Mouse (Mus musculus): ENCODE results near the gene Ercc6.
A peak's percentile ranks its signal among the peaks of the same experiment; 100 is the strongest.

The Ercc6 gene

DNA sequence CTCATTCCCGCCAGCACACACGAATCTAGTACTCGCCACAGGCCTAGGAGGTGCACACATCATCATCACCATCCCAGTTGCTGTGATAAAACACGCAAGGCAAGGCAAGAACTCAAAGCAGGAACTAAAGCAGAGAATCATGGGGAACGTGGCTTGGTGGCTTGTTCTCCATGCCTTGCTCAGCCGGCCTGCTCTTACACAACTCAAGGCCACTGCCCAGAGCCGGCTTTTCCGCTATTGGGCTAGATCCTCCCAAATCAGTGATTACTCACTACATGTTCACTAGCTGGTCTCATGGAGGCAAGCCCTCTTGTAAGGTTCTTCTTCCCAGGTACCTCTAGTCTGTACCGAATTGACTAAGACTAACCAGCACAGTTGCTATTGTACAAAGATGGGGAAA lies 70.4 kb downstream of the Ercc6 start:
- DNase-seq: no peak

DNA sequence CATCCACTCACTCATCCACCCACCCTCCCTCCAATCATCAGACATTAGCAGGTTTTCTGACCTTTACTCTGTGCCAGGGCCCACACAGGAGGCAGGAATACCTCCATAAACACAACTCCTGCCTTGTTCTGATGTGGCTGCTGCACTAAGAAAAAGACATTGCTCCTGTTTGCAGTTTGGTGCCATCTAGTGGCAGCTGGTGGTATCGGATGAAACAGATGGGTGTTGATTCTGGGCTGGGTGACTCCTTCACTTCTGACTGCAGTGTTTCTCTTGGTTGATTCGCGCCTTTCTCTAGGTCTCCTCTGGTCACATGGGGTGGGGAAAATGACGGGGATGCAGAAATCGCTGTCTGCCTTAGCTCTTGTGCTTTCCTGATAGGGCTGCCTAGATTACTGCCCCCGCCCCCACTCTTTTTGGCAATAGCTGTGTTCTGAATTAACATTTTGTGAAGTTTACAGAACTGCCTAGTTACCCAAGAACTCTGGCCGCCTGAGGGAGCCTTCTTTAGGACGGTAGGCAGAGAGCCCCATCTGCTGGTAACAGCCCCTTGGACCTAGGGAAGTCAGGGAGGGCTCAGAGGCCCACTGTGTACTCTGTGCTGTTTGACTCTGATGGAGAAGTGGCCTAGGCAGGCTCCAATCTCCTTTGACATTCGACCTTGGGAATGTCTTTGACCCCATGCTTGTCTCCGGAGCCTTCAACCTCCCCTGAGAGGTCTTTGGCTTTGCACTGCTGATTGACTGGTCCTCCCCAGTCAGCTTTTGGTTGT lies 73.9 kb downstream of the Ercc6 start:
- DNase-seq: peak; percentile 88

DNA sequence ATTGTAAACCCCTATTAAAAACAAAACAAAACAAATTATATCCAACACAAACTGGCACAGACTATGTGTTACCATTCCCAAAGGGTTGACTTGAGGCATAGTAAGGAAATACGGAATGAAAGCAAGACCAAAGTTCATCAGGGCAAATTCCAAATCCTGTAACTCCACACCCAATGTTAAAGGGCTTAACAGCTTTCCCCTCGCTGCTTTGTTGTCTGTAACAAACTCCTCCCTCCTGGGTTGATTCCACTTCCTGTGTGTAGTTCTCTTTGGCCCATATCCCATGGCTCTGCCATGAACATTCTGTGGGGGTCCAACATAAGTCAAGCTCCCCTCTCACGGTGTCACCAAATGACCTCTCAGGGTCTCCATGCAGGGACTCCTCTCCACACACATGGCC lies 77.1 kb downstream of the Ercc6 start:
- DNase-seq: no peak

DNA sequence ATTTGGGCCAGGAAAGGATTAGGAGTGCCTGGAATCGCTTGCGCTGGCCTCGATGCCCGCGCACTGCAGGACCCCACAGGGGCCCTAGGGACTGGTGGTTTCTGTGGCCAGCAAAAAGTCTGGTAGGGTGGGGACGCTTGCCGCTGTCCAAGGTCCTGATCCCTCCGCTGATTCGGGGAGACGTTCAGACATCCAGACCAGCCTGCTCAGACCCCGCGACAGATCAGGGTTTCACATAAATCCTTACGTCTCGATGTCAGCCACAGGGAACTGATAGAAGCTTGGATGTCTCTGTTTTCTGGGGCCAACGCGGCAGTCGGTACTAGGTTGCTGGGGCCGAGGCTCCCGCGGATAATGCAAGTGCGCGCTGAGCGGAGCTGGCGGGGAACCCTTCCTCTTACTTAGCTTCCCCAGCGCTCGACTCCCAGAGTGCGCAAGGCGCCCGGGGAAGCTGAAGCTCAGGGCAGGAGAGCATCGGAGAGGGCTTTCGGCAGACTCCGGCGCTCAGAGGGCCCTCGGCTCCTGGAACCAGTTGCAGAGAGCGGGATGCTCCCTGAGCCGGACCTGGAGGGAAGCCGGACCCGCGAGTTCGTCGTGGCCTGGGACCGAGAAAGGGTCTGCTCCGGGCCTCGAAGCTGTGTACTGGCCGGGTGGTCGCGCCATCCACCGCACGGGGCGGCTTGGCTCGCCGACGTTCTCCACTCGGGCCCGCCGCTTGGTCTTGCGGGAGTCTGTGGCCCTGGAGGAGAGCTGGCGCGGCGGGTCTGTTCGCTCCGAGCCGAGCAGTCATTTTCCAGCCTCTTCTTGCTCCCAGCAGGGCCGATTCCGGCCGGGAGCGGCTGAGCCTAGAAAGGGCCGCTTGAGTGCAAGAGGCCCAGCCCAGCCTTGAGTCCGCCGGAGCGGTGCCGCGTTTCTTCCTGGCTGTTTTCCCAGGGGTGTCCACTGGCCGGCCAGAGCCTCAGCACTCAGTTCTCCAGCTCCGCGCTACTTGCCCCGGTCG lies 84.2 kb downstream of the Ercc6 start:
- peak; percentile 92 to 94 for DNase-seq

DNA sequence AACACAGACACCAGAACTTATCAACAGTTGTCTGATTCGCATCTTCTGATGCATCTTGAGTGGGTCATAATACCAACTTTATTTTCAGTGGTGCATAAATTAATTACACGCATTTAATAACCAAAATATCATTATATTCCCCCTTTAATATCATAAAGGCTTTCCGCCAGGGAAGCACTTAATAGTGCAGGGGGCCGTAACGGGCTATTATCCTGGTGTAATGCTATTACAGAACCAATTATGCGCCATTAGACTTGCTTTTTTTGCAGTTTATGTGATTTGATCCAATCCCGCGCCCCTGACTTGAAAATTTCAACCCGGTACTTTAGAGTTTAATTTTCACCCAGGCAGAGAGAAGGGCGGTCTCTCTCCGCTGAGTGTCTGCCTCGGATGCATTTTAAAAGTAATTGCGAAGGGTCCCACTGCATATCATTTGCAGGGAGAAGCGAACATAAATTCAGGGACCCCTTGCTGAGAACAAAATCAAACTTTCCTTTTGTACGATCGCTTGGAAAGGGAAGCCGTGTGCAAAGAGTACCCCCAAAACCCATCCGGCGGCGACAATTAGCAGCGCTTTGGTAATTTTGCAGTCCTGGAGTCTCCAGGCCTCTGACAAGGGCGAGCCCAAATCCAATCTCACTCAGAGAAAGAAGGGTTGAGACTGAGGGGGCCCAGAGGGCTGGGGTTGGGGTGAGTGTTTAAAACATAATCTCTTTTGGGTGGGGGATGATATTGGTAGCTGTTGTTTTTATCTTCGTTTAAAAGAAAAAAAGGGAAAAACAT lies 85.3 kb downstream of the Ercc6 start:
- no peak for DNase-seq

DNA sequence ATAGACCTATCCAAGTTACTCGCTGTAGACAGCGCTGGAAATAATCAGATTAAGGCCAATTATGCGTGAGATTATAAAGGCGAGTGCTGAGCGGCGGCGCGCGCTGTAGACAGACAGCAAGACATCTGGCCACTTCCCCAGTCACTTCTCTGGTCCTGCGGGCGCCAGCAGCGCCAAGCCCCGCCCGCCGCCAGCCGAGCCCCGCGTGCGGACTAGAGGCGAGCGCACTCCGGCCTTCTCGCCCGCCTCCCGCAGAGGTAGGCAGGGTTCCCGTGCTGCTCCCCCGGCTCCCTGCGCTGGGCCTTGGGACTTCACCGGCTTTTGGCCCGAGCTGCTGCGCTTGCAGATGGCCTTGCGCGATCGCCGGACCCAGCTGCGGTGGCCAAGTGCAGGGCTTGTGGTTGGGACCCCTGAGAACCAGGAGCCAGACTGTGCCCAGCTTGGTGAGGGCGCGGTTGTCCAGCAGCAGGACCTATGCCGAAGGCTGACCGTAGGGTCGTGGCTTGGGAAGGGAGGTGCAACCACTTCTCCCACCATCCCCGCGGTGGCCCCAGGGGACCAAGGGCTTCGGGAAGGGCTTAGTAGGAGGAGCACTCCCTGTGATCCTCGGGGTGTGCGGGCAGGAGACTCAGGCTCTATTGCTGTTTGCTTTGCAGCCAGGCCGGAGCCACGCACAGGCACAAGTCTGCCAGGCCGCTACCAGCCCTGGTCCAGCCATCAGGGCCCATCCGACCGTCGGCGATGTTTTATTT lies 86.1 kb downstream of the Ercc6 start, which contains the start of gene Prrxl1:
Gene Prrxl1, plus strand, starts transcription at position 118 of the 752 bp plus-strand sequence.
- DNase-seq: peak; percentile 13 to 22

DNA sequence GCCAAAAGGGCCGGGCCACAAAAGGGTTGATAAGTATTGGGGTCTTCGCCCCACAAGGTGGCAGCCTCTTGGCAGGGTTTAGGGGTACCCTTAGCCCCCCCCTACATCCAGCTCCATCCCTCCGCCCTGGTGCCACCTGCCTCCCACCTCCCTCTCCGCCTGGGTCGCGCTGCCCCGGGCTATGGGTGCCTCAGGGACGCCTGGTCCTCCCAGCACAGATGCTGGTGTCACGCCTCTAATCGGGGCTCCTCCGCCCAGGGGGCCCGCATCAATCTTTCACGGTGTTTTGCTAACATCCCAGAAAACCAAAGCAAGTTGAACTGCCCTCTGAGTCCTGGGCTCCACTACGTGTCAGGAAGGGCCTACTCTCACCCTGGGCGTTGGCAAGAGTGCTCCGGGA lies 86.8 kb downstream of the Ercc6 start:
- DNase-seq: no peak

DNA sequence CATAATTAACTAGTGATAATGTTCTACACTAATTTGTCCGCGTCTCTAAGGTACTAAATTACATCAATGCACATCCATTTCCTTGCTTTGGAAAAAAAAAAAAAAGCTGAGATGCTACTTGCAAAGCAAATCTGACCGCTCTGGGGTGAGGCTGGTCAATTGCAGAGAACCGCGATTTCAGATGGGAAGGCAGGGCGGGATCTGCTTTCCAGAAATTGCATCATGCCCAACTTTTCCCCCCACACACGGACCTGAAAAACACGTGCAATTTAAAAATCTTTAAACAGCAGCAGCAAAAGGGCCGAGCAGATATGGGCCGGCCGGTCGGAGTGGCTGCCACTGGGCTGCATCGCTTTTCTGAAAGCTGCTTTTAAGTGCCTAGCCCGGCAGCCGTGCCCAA lies 92.2 kb downstream of the Ercc6 start:
- DNase-seq: no peak

DNA sequence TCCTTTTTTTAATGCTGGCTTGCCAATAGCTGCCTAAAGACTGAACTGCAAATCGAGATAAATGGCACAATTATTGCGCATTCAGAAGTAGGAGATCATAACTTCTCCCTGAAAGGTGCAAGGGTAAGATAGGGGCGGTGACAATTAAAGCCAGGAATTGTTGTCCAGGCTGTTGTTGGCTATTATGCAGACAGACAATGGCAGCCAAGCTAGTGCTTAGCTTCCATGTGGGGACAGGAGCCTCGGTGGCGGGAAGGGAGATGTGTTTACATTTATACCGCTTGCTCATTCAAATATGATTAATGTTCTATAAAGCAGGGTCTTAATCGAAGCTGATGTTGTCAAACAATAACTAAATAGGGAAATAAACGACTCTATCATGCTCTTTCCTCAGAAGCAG lies 93.0 kb downstream of the Ercc6 start:
- DNase-seq: no peak

DNA sequence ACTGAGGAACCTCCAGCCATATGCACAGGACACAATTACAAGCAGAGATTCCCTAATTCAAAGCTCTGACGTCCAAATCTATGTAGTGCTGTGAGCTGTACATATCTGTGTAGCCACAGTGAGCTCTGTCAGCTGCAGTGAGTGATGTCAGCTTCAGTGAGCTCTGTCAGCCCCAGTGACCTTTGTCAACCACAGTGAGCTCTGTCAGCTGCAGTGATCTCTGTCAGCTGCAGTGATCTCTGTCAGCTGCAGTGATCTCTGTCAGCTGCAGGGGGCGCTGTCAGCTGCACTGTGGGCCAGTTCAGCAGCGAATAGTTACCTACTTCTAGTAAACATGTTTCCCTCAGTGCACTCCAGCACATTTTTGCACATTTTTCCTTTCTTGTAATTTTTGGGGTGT lies 96.1 kb downstream of the Ercc6 start:
- peak; percentile 76 to 80 for DNase-seq

DNA sequence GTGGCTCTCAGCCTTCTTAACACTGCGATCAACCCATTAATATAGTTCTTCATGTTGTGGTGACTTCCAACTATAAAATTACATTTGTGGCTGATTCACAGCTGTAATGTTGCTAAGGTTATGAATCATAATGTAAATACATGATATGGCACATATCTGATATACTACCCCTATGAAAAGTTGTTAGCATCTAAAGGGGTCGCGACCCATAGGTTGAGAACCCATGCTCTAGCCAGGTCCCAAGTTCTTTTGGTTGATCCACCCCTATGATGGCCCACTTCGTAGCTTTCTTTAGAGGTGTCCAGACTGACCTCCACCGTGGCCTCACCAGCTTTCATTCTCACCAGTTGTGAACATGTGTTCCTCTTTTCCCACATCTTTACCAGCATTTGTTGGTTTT lies 103.9 kb downstream of the Ercc6 start:
- no peak for DNase-seq

DNA sequence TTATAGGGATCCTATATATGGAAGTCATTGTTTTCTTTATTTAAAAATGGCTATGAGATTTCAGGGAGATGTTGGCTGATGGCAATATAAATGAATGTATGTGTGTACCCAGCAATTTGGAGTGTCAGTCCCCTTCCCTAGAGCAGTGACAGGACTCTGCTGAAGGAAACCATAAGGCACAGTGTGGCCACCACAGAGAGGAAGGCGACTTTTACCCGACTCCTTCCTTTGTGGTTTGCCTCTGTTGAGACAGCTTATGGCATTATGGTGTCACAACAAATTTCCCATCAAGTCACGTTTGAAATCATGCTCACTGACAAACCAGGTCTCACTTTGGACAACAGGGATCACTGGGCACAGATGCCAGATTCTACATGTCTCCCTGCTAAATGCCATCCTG lies 110.9 kb downstream of the Ercc6 start:
- DNase-seq: no peak

DNA sequence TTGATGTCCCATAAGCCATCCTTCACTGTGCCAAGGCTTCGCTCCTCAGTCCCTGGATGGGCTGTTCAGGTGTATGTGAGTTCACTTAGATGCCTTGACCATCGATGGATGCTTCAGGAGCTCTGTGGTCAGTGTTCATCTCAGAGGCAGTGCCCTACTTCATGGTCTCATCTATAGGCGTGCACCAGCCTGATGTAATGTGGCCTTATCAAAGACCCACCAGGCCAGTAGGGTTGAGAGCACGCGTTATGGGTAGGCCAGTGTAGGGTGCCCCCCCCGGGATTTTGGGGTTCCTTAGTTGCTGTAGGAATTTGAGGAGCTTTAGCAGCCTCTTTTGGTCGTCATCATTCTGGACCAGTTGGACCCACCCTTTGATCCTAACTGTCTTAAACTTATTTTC lies 111.5 kb downstream of the Ercc6 start:
- DNase-seq: no peak

DNA sequence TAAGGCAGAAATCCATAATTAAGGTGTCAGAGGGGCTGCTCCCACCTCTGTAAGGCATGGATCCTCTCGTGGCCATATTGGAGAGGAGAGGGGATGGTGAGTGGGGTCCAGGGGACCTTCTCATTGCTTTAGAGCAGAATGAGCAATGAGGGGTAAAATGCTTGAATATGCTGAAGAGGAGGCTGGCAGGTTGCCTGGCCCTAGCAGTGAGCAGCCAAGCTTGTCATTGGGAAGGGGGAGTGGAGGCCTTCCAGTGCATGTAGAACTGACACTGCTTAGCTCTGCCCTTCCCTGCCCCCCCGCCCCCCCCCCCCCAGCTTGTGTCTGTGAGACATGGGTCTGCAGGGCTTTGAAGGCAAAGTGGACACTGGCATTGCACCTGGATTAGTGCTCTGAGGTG lies 114.0 kb downstream of the Ercc6 start:
- DNase-seq: peak; percentile 39 to 51

DNA sequence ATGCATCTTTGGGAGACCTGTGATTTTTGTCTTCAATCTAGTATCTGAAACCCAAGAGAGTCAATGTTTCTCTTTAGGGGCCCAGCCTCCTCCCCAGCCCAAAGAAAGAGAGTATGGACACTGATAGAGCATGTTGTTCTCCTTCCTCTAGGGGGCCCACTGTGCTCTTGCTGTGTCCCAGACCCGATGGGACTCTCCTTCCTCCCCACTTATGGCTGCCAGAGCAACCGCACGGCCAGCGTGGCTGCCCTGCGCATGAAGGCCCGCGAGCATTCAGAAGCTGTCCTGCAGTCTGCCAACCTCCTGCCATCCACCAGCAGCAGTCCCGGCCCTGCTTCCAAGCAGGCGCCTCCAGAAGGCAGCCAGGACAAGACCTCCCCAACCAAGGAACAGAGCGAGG lies 115.3 kb downstream of the Ercc6 start:
- peak; percentile 10 to 17 for DNase-seq
